Mouse (Mus musculus) limb, embryonic 15.5 days (tissue): ENCODE measurements around the gene Pitpnm3. TPM values are rescaled to one million over a fixed set of nuclear protein-coding genes. Genes with fewer than 3 reads are reported as not detected.

Source experiments
- ATAC-seq: fragments of 200-750 bp; cut with Nextera tagmentation; 2 replicates; pipeline ENCODE4 v1.8.0; 2017; ENCODE audit warnings: low read depth, moderate TSS enrichment; ENCODE audit not compliant: insufficient number of reproducible peaks, low FRiP score, low TSS enrichment
- H3K27ac ChIP-seq: fragments of 300-500 bp; sonication (generic); 2 replicates; pipeline ENCODE4 v1.5.1; 2015; ENCODE audit warnings: moderate library complexity, mild to moderate bottlenecking, inconsistent platforms
- H3K27me3 ChIP-seq: fragments of 300-500 bp; sonication (generic); 2 replicates; pipeline ENCODE4 v1.6.1; 2015; ENCODE audit warnings: inconsistent platforms
- H3K36me3 ChIP-seq: fragments of 300-500 bp; sonication (generic); 2 replicates; pipeline ENCODE4 v1.6.1; 2015; ENCODE audit warnings: inconsistent platforms
- H3K4me1 ChIP-seq: fragments of 300-500 bp; sonication (generic); 2 replicates; pipeline ENCODE4 v1.6.1; 2015; ENCODE audit warnings: inconsistent platforms
- H3K4me2 ChIP-seq: fragments of 300-500 bp; sonication (generic); 2 replicates; pipeline ENCODE4 v1.6.1; 2015; ENCODE audit warnings: mild to moderate bottlenecking, inconsistent platforms
- H3K4me3 ChIP-seq: fragments of 300-500 bp; sonication (generic); 2 replicates; pipeline ENCODE4 v1.5.1; 2015; ENCODE audit warnings: mild to moderate bottlenecking, inconsistent platforms
- H3K9ac ChIP-seq: fragments of 300-500 bp; sonication (generic); 2 replicates; pipeline ENCODE4 v1.6.1; 2015; ENCODE audit warnings: inconsistent platforms
- H3K9me3 ChIP-seq: fragments of 300-500 bp; sonication (generic); 2 replicates; pipeline ENCODE4 v1.6.1; 2016; ENCODE audit warnings: inconsistent platforms
- WGBS: fragments of 180-500 bp; shearing (Covaris S2); methylation state at CpG from one replicate; pipeline ENCODE4 v1.1.7; 2015; 5-methylcytosine and 5-hydroxymethylcytosine counted together
- polyA plus RNA-seq: library from polyadenylated mRNA; unstranded; fragments of >200 nt; fragmentation: Nextera tagmentation; extraction: Ambion mirVana; gene quantifications from 2 replicates; pipeline ENCODE4 v1.2.1, GENCODE M21; 2015

The Pitpnm3 gene
- polyA plus RNA-seq, 1 experiment from 2014 or later: 0.70 TPM

DNA sequence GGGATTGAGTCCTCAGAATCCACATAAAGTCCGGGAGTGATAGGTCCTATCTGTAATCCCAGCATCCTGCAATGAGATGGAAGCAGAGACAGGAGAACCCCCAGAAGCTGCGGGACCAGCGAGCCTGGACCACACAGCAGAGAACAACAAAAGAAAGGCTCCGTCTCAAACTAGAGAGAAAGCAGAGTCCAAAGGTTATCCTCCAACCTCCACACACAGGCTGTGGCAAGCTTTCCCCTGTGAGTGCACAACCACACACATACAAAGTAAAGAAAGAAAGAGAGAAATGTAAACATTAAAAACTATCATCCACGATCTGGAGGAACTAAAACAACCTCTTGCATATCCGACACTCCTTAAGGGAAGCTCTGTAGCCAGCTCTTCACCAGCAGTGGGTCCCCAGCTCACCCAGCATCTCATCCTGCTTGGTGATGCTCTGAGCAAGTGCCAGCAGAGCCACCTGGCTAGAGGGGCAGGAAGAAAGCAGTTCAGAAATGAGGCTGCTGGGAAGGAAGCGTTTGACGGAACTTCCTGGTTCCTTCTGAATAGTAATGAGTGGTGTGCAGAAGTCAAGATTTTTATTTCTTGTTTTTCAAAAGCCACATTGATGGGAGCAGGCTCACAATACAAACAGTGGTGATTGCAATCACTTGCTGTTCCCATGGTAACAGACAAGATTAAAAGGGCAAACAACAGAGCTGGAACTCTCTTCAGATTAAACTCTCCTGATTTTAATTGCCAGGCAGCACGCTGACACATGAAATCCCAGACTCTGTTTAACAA lies 124.4 kb downstream of the Pitpnm3 start:
- no peak overlapping the region for H3K27ac ChIP-seq
- H3K4me1 ChIP-seq: peaks cover 9% of the 10 kb centered on the region; the same call in 1 of the 2 replicates
- no peak overlapping the region for H3K4me2 ChIP-seq
- no peaks in the 10 kb centered on the region for H3K9me3 ChIP-seq
- H3K4me3 ChIP-seq: no peak overlapping the region
- ATAC-seq: no peak
- 51% methylated on average over 9 of the region's 9 CpGs for WGBS
- H3K9ac ChIP-seq: no peak overlapping the region
- H3K36me3 ChIP-seq: no peaks in the 10 kb centered on the region
- no peaks in the 10 kb centered on the region for H3K27me3 ChIP-seq

- no peak overlapping the region for H3K4me3 ChIP-seq
- no peaks in the 10 kb centered on the region for H3K9me3 ChIP-seq
- no peak overlapping the region for H3K4me2 ChIP-seq
- H3K27ac ChIP-seq: no peak overlapping the region
- no peak overlapping the region for H3K9ac ChIP-seq
- H3K27me3 ChIP-seq: no peaks in the 10 kb centered on the region
- ATAC-seq: no peak
- 23% methylated on average over 5 of the region's 5 CpGs for WGBS
- H3K36me3 ChIP-seq: no peaks in the 10 kb centered on the region
- peaks cover 9% of the 10 kb centered on the region; the same call in 1 of the 2 replicates for H3K4me1 ChIP-seq
Observed at GRCm38 (mm10) chr11:72010367-72010766, 125.2 kb downstream of the Pitpnm3 start.

DNA sequence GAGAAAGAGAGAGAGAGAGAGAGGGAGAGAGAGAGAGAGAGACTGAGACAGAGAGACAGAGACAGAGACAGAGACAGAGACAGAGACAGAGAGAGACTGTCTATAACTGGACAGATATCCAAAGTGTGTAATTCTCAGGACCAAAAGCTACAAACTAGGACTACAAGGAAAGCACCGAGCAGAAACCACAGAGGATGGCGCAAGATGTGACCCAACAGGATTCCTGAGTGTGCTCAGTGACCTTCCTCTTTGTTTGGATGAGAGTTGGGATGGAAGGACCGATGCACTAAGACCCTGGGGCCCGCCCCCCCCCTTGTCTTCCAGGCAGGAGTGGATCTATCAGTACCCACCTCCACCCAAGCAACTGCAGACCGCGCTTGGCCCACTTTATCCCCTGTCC lies 130.0 kb downstream of the Pitpnm3 start:
- Histone ChIP-seq H3K9me3 (no peaks in the 10 kb centered on the region), H3K27ac (no peak overlapping the region), H3K4me2 (no peak overlapping the region), H3K36me3 (no peaks in the 10 kb centered on the region), H3K4me1 (peaks cover 7% of the 10 kb centered on the region; the same call in 1 of the 2 replicates), H3K9ac (no peak overlapping the region), H3K27me3 (no peaks in the 10 kb centered on the region), H3K4me3 (no peak overlapping the region)
- ATAC-seq: no peak
- 83% methylated on average over 6 of the region's 6 CpGs for WGBS

DNA sequence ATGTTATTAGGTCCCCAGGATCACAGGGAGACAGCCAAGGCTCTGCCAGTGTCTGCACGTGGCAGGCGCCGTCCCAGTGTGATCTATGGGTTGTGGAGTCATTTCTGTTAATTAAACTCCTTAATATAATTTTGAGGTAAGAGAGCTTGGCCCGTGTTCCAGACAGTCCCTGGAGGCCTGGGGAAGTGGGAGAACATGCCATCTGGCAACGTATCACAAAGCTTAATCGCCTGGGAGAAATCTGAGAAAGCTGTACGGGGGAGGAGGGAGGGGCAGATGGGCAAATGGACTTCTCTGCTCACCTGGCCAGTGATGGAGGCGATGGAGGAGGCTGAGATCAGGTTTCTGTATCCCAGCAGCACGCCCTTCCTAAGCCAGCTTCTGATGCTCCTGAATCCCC lies 132.4 kb downstream of the Pitpnm3 start:
- Histone ChIP-seq H3K9me3 (no peaks in the 10 kb centered on the region), H3K4me2 (no peak overlapping the region), H3K4me1 (no peaks in the 10 kb centered on the region; the same call in 1 of the 2 replicates), H3K4me3 (no peak overlapping the region), H3K27ac (no peak overlapping the region), H3K9ac (no peak overlapping the region), H3K27me3 (no peaks in the 10 kb centered on the region), H3K36me3 (no peaks in the 10 kb centered on the region)
- ATAC-seq: no peak
- 21% methylated on average over 9 of the region's 9 CpGs for WGBS

- WGBS: 46% methylated on average over 13 of the region's 13 CpGs
Observed at GRCm38 (mm10) chr11:72002138-72002853, 133.3 kb downstream of the Pitpnm3 start.

GRCm38 (mm10) chr11:72000194-72000593 lies 135.4 kb downstream of the Pitpnm3 start:
- H3K4me3 ChIP-seq: no peak overlapping the region
- H3K27me3 ChIP-seq: no peaks in the 10 kb centered on the region
- H3K36me3 ChIP-seq: no peaks in the 10 kb centered on the region
- peaks cover 12% of the 10 kb centered on the region for H3K4me1 ChIP-seq
- ATAC-seq: no peak
- no peak overlapping the region for H3K9ac ChIP-seq
- no peak overlapping the region for H3K4me2 ChIP-seq
- H3K9me3 ChIP-seq: no peaks in the 10 kb centered on the region
- no peak overlapping the region for H3K27ac ChIP-seq
- 85% methylated on average over 6 of the region's 6 CpGs for WGBS

More at GRCm38 (mm10) chr11:72002138-72002853, 133.3 kb downstream of the Pitpnm3 start:
- Histone ChIP-seq H3K9me3 (no peaks in the 10 kb centered on the region), H3K4me2 (no peak overlapping the region), H3K27me3 (no peaks in the 10 kb centered on the region), H3K9ac (no peak overlapping the region), H3K27ac (no peak overlapping the region), H3K4me3 (no peak overlapping the region), H3K36me3 (no peaks in the 10 kb centered on the region), H3K4me1 (no peaks in the 10 kb centered on the region; the same call in 1 of the 2 replicates)
- no peak for ATAC-seq

Other genes with a start within 250 kb of the Pitpnm3 start
- gene Aipl1, start 98.3 kb downstream of the Pitpnm3 start, polyA plus RNA-seq: 0.43 and 0.45 TPM in 2 replicates
- 79.2 and 86.1 TPM in 2 replicates for gene Pimreg, start 93.7 kb downstream of the Pitpnm3 start, polyA plus RNA-seq
- 0.29 and 0.56 TPM in 2 replicates for gene Gm43951, start 71.1 kb upstream of the Pitpnm3 start, polyA plus RNA-seq
- gene 4933427D14Rik, start 71.7 kb upstream of the Pitpnm3 start, polyA plus RNA-seq: 12.9 and 14.7 TPM in 2 replicates
- 257 and 283 TPM in 2 replicates for gene Txndc17, start 71.8 kb upstream of the Pitpnm3 start, polyA plus RNA-seq
- gene Med31, start 79.8 kb upstream of the Pitpnm3 start, polyA plus RNA-seq: 36.6 and 40.0 TPM in 2 replicates
- gene Slc13a5, start 131.4 kb upstream of the Pitpnm3 start, polyA plus RNA-seq: 3.2 and 4.5 TPM in 2 replicates
- 3.2 and 3.5 TPM in 2 replicates for gene Xaf1, start 165.9 kb upstream of the Pitpnm3 start, polyA plus RNA-seq
- gene Fbxo39, start 178.7 kb upstream of the Pitpnm3 start, polyA plus RNA-seq: not detected in 2 replicates
- 1.5 and 1.6 TPM in 2 replicates for gene Tekt1, start 226.7 kb upstream of the Pitpnm3 start, polyA plus RNA-seq